Mouse (Mus musculus) embryonic fibroblast, embryonic 13.5 days (primary cell): ENCODE results near the gene Agap1.

Source experiments
- CTCF ChIP-seq: IDR thresholded peaks from 2 replicates; pipeline ENCODE4 v1.5.1; 2011; ENCODE audit warnings: mild to moderate bottlenecking, control low read depth, low read length, moderate library complexity, borderline replicate concordance; ENCODE audit not compliant: insufficient read depth
- POLR2A ChIP-seq: IDR thresholded peaks from 2 replicates; pipeline ENCODE4 v1.6.1; 2011; ENCODE audit warnings: low read depth, mild to moderate bottlenecking, control low read depth, low read length, moderate library complexity

DNA sequence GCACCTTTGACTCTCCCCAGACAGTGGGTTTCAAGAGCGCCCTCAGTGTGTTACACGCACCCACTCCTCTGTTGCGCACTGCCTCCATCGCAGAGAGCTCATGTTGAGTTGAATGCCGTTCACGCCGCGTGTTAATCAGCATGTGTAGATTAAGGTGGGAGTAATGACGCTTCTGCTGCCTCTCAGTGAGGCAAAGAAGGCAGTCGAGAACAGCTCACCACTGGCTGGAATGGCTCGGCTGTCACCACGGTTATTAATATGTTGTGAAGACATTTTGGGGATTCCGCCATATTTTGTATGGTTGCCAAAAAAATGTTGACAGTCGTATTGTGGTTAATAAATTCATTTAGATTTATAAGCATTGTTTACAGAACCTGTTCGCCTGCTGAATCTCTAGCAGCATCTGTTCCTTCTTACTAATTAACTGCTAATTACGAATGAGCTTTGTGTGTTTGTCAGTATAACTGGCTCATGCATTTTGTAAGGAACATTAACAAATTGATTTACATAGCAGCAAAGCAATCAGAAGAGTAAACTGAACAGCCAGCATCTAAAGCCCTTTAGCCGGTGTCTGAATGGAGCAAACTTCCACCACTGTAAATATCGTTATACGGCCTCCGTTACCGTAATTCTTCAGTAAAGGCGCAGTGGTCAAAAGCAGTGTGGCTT lies 235.1 kb downstream of the Agap1 start:
- TF ChIP-seq CTCF (no peak), POLR2A (no peak)
